Mouse (Mus musculus) layer of hippocampus, adult 18-20 months (tissue): ENCODE measurements at regions not wholly inside any gene's neighbourhood (a gene's known extent, or its start where the extent isn't known, plus 50 kb on each side); places are given as distances from the start of the nearest gene placed in this dataset.
A peak's percentile ranks its signal among the peaks of the same experiment; 100 is the strongest.
"Not testable (repeated sequence)": the region's sequence is repeated elsewhere in the genome, so short reads cannot be mapped to it uniquely, and the experiment has no call there.

Source experiments
- DNase-seq, 2 experiments: peaks; one replicate each; pipeline ENCODE4 v3.0.0; 2022; ENCODE audit warnings: low spot score in 2 of 2

DNA sequence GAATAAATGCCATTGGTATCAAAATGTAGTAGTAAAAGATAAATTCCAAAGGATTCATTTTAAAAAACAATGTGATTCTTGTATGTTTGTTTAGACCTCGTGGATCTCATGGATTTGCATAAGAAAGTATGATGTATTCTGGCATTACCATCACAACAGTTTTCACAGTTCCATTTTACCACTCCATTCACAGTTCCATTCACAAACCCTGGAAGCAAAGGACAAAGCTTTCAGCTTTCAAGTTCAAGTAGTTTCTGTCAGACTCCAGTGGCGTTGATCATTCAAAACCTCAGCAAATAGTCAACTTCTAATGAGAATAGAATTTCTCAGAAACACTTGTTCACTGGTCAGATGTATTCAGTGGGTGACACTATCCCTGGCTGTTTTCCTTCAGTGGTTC, 1157.9 kb upstream of the Cntn5 start:
- no peak for DNase-seq

DNA sequence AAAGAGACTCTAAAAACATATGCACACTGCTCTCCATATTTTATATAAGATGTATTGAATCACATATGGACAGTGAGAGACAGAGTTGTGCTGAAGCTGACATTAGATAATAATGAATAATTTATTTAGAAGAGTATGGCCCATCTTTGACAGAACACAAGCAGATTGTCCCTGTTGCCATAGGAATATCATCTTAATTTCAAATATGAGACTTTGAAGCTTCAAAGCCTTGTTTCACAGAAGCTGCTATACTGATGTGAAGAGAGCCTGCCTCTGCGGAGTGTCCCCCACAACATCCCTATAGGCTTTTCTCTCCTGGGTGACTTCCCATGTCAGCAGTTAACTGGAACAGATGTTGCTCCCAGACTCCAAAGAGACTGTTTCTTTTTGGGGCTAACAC, 1147.9 kb upstream of the Cntn5 start:
- DNase-seq = peak in 1 of 2 experiments; percentile 1

DNA sequence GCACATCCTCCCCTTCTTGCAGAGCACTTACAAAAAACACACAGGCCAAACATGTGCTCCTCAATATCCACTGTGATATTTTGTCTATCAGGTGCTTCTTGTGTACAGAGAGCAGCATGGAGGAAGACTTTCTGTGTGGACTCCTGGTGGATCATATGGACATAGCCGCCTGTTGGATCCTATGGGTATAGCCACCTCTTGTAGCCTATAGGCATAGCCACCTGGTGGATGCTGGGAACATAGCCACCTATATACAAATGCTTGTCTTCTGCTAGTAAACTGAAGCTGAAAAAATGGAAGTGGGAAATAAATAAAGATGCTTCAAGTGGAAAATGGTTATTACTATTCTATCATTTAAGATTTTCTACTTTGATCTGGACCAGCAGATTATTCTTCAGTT, 1111.4 kb upstream of the Cntn5 start:
- DNase-seq = no peak

DNA sequence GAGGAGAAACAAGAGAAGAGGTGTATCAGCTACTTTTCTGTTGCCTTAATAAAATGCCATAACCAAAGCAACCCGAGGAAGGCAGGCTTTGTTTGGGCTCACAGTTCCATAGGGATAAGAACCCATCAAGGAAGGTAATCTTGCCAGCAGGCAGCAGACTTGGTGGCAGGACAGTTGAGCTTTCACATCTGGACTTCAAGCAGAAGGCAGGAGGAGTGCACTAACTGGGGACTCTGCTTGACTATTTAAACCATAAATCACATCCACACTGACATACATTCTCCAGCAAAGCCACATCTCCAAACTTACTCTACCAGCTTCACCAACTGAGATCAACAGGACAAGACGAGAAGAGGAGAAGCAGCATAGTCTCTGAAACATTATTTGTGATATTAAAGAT, 1094.0 kb upstream of the Cntn5 start:
- DNase-seq = no peak

DNA sequence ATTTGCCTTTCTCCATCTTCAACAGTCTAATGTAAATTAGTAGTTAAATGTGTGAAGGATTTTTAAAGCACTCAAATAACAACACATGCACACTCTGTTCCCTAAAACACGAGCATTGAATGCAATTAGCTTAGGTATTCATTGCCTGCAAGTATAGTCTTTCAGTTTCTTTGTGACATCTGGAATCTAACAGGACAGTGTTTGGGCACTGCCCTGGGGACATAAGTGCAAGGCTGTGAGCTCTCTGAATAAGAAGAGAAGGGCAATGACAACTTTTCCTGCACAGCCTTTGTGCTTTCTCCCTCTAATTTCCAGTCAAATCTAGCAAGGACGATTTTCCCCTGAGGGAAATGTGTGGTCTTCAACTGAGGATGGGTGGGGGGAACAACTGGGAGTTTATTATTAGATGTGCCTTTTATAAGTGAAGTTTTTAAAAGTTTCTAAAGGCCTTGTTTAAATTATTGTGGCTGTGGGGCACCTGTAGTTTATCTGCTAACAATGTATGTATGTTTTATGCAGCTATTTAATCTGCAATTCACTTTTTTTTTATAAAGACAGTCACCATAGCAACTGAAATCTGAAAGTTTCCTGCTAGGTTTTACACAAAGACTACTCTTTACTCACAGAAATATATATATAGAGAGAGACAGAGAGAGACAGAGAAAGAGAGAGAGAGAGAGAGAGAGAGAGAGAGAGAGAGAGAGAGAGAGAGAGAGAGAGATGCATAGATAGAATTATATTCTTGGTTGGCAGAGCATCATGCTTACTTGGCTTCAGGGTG, 1077.7 kb upstream of the Cntn5 start:
- DNase-seq = no peak

DNA sequence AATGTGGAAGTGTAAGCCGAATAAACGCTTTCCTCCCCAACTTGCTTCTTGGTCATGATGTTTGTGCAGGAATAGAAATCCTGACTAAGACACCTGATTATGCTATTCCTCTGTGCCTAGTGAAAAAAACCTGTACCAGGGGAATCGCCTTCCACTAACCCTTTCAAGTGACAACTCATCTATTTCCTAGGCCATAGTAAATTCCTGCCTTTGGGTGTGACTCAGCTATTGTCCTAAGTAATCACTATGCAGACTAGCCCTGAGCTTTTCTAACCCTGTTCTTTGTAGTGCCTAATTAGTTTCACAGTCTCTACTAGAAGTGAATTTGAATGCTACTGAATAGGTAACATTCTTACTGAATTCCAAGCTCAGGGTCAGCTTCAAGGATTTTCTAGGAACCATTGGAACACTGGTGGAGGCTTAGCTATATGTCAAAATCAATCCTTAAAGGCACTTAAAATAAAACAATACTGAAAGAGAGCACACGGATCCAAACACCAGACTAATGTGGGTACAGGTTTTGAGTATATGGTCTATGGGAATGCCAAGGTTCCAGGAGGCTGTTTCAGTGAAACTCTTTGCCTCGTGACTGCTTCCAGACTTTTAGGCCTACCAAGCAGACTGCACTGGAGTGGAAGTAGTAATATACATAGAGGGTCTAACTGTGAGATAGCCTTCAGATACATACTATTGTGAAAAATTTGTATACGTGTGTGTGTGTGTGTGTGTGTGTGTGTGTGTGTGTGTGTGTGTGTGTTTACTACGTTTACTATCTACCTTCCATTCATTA, 1036.3 kb upstream of the Cntn5 start:
- not testable (repeated sequence) for DNase-seq

DNA sequence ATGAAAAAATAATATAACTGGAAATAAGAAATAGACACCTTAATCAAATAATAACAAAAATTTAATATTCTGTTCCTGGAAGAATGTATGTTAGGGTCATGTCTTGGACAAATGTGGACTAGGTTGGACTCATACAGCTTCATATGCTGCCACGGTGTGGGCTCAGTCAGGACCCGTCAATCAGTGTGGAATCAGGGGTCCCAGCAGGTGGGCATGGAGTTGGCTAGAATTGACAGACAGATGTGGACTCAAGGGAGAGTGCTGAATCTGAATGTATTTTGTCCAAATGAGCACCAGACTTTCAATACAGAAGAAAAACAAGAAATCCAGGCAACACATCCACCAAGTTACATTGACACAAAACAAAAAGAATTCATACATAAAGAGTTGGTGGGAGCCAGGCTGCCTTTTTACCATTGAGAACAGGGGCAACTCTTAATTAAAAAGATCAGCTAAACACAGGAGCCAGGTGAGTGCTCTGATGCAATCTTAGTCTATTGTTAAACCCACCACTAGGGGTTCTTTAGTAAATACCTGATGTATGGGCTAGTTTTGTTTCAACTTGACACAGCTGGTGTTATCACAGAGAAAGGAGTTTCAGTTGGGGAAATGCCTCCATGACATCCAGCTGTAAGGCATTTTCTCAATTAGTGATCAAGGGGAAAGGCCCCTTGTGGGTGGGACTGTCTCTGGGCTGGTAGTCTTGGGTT, 1035.4 kb upstream of the Cntn5 start:
- DNase-seq = no peak

DNA sequence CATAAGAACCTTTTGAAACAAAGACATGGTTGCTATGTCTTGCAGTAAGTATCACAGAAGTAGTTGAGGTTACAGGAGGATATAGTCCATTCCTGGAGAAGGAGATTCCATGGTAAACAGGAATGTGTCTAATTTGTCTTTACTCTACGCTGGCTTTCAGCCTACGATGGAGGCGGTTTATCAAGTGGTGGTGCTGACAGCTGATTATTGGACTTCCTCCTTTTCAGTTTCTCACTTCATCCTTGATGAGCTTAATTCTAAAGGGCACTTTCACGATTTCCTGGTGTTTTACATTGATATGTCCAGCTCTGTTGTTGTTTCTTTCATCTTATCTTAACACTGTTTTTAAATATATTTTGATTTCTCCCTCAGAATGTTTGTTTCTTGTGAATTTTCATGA, 1020.9 kb upstream of the Cntn5 start:
- DNase-seq = no peak

DNA sequence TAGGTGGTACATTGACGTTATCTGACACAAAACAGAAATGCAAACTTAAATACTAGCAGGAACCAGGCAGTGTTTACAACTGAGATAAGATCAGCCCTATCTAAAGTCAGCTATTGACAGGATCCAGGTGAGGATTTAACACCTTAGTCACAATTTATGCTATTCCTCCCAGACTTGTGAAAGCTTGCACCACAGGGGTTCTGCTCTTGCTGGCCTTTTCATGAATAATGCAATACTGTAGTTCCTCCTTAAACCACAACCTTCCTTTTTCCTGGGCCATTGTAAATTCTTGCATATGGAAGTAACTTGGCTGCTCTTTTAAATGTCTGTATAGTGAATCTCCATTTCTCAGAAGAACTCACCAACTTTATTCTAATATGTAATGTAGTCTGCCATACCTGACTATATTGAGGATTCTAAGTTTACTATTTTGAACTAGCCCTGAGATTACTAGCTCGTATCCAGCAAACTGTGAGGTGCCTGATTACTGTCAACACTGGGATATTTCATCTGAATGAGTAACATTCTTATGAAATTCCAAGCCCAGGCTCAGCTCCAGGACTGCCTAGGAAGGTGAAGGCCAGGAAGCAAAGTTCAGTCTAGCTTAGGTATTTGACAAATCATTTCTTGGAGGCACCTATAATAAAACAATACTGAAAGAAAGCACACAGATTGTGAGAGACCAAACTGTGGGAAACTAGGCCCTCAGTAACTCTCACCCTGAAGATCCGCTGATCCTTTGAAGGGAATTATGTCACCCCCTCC, 1019.2 kb upstream of the Cntn5 start:
- not testable (repeated sequence) for DNase-seq

DNA sequence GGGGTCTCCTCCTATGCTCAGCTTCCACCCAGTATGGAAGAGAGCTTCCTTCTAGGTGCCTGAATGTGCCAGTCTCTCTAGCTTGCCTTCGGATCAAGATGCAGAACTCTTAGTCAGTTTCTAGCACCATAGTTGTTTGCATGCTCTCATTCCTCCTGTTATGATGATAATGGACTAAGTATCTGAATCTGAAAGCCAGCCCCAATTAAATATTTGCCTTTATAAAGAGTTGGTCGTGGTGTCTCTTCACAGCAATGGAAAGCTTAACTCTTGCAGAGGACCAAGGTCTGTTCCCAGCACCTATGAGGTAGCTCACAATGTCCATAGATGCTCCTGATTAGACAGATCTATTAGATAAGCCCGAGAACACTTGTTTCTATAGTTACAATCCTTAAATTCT, 1015.7 kb upstream of the Cntn5 start:
- no peak for DNase-seq

DNA sequence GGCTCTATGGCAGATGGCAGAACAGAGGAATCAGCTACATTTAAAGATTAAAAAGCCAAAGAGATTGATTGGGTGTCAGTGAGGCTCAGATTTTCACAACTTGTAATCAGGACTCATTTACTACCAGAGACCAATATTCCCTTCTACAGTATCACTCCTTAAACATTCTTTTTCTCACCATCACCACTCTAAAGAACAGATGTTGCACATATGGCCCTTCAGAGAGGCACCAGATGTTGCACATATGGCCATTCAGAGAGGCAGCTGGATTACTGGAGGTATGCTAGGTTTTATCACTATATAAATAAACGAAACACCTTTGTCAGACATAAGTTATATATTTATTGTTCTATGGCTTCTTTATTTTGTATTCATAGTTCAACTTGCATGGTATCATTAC, 993.7 kb upstream of the Cntn5 start:
- DNase-seq = no peak

DNA sequence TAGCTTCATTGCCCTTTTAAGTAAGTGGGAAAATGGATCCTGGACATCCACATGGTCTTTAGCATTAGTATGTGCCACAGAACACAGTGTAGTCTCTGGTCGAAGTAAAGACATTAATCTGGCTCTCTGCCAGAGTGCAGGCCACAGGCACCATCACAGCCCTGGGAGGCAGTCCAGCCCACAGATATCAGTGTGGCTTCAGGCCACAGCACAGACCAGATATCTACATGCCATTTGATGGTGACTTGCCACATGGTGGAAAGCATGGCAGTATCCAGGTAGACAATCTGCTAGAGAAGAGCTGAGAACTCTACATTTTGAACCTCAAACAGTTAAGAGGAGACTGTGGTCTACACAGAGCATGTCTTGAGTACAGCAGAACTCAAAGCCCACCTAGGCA, 981.2 kb upstream of the Cntn5 start:
- DNase-seq = no peak

DNA sequence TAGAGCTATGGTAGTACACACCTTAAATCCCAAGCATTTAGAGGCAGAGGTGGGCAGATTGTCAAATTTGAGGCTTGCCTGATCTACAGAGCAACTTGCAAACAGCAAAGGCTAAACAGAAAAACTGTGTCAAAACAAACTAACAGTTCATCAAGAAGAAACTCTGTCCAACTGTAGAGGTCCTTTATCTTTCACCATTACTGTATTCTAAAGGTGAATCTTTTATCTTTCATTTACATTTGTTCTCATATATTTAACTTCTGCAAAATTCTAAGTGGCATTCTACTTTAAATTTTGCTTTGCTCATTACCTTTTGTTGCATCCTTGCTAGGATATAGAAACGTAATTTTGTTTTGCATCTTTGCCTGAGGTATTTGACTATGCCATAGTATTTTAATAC, 967.5 kb upstream of the Cntn5 start:
- no peak for DNase-seq

DNA sequence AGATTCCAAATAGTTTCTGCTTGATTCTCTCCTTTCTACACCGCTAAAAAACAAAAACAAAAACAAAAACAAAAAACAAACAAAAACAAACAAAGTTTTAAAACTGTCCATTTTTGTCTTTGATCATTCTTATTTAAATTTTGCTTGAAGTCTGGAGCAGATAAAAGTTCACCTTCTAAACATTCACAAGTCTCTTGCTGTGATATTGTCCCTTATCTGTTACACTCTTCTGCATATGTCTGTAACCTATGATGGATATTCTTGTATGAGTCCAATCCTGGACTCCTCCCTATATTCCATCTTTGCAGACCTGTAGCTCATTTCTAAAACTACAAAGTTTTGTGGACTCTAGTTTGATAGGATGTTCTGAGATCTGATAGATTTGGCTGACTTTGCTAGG, 966.9 kb upstream of the Cntn5 start:
- DNase-seq = no peak

DNA sequence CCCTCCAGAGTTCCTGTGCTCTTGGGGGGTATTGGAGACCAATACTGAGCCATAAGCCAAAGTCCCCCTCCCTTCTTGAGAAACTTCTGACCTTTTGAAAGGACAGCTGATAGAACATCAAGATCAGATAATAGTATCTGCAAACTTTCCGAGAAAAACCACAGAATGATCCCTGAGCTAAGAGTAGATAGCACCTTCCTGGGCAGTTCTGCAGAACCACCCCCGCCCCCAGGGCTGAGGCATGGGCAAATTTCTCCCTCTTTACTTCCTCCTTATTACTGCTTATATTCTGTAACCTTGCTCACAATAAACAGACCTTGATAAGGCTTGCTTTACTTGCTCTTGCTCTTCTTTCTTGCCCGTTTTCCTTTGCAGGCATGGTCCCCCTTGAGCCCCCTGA, 944.1 kb upstream of the Cntn5 start:
- DNase-seq = not testable (repeated sequence)
